Mouse (Mus musculus) kidney, postnatal 0 days (tissue): Measurements from ENCODE around the gene Aadat. TPM values are rescaled to one million over a fixed set of nuclear protein-coding genes. Genes with fewer than 3 reads are reported as not detected.

Experiments used
- ATAC-seq: fragments of 200-750 bp; cut with Nextera tagmentation; replicated peaks from 2 replicates; pipeline ENCODE4 v1.8.0; 2017; ENCODE audit warnings: low read depth, moderate number of reproducible peaks, moderate TSS enrichment, moderate library complexity; ENCODE audit not compliant: low FRiP score
- DNase-seq: peaks from one replicate; pipeline ENCODE4 v3.0.0-alpha.2; 2016; ENCODE audit warnings: low spot score
- H3K27ac ChIP-seq: fragments of 300-500 bp; sonication (generic); 2 replicates; pipeline ENCODE4 v1.5.1; 2014; ENCODE audit warnings: mild to moderate bottlenecking
- H3K27me3 ChIP-seq: fragments of 300-500 bp; sonication (generic); 2 replicates; pipeline ENCODE4 v1.6.1; 2014; ENCODE audit warnings: low read length, mixed read lengths; ENCODE audit not compliant: insufficient read depth
- H3K36me3 ChIP-seq: fragments of 300-500 bp; sonication (generic); 2 replicates; pipeline ENCODE4 v1.6.1; 2014; ENCODE audit warnings: low read length, mixed read lengths; ENCODE audit not compliant: insufficient read depth
- H3K4me1 ChIP-seq: fragments of 300-500 bp; sonication (generic); replicated peaks from 2 replicates; pipeline ENCODE4 v1.6.1; 2014; ENCODE audit warnings: antibody characterized with exemption, low read length, mixed read lengths; ENCODE audit not compliant: insufficient read depth
- H3K4me2 ChIP-seq: fragments of 300-500 bp; sonication (generic); 2 replicates; pipeline ENCODE4 v1.6.1; 2014; ENCODE audit warnings: mild to moderate bottlenecking, low read length, moderate library complexity, mixed read lengths
- H3K4me3 ChIP-seq: fragments of 300-500 bp; sonication (generic); replicated peaks from 2 replicates; pipeline ENCODE4 v1.5.1; 2014; ENCODE audit warnings: low read depth, low read length
- H3K9ac ChIP-seq: fragments of 300-500 bp; sonication (generic); 2 replicates; pipeline ENCODE4 v1.6.1; 2014; ENCODE audit warnings: low read depth, low read length
- H3K9me3 ChIP-seq: fragments of 300-500 bp; sonication (generic); replicated peaks from 2 replicates; pipeline ENCODE4 v1.6.1; 2016; ENCODE audit warnings: low read length, inconsistent platforms, mixed read lengths
- CTCF ChIP-seq: IDR thresholded peaks from 2 replicates; pipeline ENCODE4 v1.5.1; 2016; ENCODE audit warnings: antibody characterized with exemption, low read depth, mild to moderate bottlenecking, moderate library complexity
- WGBS: fragments of 180-500 bp; shearing (Covaris S2); extraction: QIAGEN DNeasy Blood & Tissue Kit; methylation state at CpG from one replicate; pipeline ENCODE4 v1.1.7; 2014; 5-methylcytosine and 5-hydroxymethylcytosine counted together
- polyA plus RNA-seq: library from polyadenylated mRNA; unstranded; fragments of >200 nt; fragmentation: Nextera tagmentation; extraction: Ambion mirVana; gene quantifications from 2 replicates; pipeline ENCODE4 v1.2.1, GENCODE M21; 2015

The Aadat gene
- polyA plus RNA-seq, 1 experiment from 2014 or later = 486 TPM

GRCm38 (mm10) chr8:60594761-60595160, 89.0 kb downstream of the Aadat start:
- 70% methylated on average over 3 of the region's 3 CpGs for whole genome bisulfite sequencing
- peak; percentile 79 for TF ChIP-seq CTCF

More at GRCm38 (mm10) chr8:60594761-60595160, 89.0 kb downstream of the Aadat start:
- ATAC-seq (peak; percentile 72), DNase-seq (peak; percentile 46)
- Histone ChIP-seq H3K27ac (no peak overlapping the region), H3K9ac (no peak overlapping the region), H3K27me3 (no peaks in the 10 kb centered on the region), H3K4me3 (no peak overlapping the region), H3K4me1 (no peaks in the 10 kb centered on the region), H3K9me3 (no peaks in the 10 kb centered on the region), H3K36me3 (no peaks in the 10 kb centered on the region), H3K4me2 (no peak overlapping the region)

Other genes with a start within 250 kb of the Aadat start
- gene Gm10283, start 2.7 kb upstream of the Aadat start, polyA plus RNA-seq = 2.9 and 3.6 TPM in 2 replicates
- gene Mfap3l, start 126.9 kb downstream of the Aadat start, polyA plus RNA-seq = 4.4 and 5.1 TPM in 2 replicates